Mouse (Mus musculus) embryo, embryonic 10 days (tissue): Measurements from ENCODE around the gene Pa2g4.
"Not testable (repeated sequence)": the region's sequence is repeated elsewhere in the genome, so short reads cannot be mapped to it uniquely, and the experiment has no call there.

Experiments
- DNase-seq: peaks from one replicate; pipeline ENCODE4 v3.0.0-alpha.2; 2015; ENCODE audit warnings: low spot score

Pa2g4 gene

DNA sequence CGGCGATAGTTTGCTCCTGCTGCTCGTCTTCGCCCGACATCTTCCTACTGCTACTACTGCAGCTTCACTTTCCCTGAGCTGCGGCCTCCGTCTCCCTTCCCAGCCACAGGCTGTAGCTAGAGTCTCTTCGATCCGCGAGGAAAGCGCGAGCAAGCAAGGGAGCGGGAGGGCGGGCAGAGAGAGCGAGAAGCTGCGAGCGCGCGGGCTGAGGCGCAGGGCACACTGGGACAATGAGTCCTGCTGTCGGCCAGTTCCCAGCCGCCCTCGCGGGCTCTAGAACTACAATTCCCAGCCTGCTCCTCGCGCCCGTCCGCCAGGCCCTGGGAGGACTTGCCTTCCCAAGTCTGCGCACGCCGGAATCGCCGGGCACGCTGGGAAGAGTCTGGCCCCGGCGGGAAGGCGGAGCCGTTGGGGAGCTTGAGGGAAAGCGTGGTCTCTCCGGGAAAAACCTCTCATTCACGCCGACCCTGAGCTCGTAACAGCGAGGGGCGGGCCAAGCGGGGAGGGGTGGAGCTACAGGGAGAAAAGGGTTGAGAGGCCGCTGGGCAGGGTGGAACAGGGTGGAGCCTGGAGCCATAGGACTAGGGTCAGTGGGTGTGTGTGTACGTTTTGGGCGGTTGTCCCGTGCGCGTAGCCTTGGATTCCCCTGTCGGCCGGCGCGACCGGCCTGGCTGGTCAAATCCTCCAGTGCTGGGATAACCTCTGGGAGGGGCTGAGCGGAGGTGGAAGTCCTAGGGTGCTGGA is at the start of gene Pa2g4:
Pa2g4 (minus strand) TSS at position 200 of the 744 bp plus-strand sequence.
- peak; percentile 99 for DNase-seq

- DNase-seq = no peak
Observed at GRCm38 (mm10) chr10:128614934-128615333, 49.1 kb upstream of the Pa2g4 start.

DNA sequence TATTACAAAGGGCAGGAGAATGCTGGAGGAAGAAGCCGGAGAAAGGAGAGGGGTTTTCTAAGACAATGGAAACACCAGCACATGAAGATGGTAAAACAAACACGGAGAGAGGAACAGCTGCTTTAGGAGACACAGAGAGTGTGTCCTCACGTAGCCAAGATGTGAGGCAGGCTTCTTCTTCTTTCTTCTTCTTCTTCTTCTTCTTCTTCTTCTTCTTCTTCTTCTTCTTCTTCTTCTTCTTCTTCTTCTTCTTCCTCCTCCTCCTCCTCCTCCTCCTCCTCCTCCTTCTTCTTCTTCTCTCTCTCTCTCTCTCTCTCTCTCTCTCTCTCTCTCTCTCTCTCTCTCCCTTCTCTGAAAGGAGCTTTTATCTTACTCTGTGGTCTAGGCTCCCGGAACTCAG is 48.0 kb upstream of the Pa2g4 start:
- DNase-seq = not testable (repeated sequence)

- no peak for DNase-seq
Observed at GRCm38 (mm10) chr10:128613154-128613440, 47.3 kb upstream of the Pa2g4 start.

GRCm38 (mm10) chr10:128612433-128613153 is 46.8 kb upstream of the Pa2g4 start:
- DNase-seq = peak; percentile 93

DNA sequence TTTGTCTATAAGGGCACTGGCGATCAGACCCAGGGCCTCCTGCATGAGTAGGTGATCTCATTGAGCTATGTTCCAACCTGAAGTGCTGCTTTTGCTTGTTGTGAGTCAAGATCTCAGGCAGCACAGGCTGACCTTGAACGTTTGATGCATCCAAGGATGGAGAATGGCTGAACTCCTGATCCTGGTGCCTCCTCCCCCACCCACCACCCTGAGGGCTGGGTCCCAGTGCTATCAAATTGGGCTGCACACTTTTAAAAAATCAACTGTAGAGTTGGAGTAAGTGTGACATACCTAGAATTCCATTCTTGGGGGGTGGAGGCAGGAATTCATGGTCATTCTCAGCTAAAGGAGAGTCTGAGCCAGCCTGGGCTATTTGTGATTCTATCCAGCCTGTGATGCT is 40.7 kb upstream of the Pa2g4 start:
- no peak for DNase-seq

DNA sequence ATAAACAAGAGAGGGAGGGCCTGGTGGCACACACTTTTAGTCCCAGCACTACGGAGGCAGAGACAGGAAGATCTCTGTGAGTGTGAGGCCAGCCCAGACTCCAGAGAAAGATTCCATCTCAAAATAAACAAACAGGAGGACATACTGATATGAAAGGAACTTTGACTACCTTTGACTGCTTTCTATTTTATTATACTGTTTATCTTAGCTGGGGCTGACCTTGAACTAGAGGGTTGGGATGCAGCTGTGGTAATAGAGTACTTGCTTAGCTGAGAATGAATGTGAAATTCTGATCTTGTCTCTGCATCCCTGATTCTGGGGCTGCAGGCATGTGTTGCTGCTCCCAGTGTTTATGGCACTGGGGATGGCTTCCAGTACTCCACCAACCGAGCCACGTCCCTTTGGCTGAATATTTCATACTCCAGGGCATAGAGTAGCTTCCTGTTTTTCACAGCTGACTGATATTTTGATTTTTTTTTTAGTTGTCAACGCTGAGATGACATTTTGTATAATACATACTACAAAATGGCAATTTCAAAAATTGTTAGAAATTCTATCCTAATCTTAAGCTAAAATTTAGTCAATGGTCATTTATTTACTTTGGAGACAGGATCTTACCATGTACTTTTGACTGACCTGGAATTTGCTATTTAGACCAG is 36.8 kb upstream of the Pa2g4 start:
- no peak for DNase-seq

DNA sequence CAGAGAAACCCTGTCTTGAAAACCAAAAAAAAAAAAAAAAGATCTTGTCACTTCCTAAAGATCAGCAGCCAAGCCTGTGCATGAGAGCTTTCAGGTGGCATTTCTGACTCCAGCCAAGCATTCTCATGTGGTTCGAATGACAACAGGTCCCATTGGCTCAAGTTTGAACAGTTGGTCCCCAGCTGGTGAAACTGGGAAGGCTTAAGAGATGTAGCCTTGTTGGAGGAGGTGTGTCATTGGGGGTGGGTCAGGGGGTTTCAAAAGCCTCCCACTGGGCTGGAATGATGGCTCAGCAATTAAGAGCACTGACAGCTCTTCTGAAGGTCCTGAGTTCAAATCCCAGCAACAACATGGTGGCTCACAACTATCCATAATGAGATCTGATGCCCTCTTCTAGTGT is 35.7 kb upstream of the Pa2g4 start:
- DNase-seq = no peak

DNA sequence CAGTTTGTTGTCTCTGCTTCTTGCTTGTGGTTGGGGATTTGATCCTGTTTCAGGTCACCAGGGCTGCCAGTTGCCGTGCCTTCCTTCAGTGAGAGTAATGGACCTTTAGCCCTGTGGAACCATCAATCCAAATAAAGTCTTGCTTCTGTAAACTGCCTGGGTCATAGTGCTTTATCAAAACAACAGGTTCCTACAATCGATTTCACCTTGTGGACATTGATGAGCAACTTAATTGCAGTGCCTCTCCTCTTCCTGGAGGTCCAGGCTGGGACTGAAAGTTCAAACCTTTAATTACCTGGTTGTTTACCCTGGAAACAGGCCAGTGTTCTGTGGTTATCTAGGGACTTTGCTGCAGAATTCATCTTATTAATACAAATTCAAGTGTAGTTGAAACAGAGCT is 32.7 kb upstream of the Pa2g4 start:
- DNase-seq = no peak

- no peak for DNase-seq
Observed at GRCm38 (mm10) chr10:128592797-128593196, 27.0 kb upstream of the Pa2g4 start.

DNA sequence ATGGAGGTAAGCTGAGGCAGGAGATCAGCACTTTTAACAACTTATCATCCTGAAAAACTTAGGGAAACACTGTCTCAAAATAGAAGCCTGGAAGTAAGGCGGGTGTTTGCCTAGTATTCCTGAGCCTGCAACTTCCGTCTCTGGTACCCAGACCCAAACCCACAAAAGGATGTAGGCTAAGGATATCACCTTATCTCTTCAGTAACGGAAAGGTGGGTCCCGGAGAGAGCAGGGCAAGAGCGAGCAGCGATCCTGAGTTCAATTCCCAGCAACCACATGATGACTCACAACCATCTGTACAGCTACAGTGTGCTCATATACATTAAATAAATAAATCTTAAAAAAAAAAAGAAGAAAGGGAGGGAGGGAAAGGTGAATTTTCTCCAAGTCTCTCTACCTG is 25.6 kb upstream of the Pa2g4 start:
- no peak for DNase-seq

GRCm38 (mm10) chr10:128590193-128590690 is 24.5 kb upstream of the Pa2g4 start:
- DNase-seq = peak; percentile 87

GRCm38 (mm10) chr10:128589464-128590192 is 23.8 kb upstream of the Pa2g4 start, which contains the start of gene Erbb3:
Erbb3 (minus strand) TSS chr10:128589652.
- peak; percentile 74 for DNase-seq

- peak; percentile 23 for DNase-seq
Observed at GRCm38 (mm10) chr10:128588775-128589463, 23.1 kb upstream of the Pa2g4 start.

GRCm38 (mm10) chr10:128588136-128588535 is 22.3 kb upstream of the Pa2g4 start:
- DNase-seq = peak; percentile 16

- DNase-seq = no peak
Observed at GRCm38 (mm10) chr10:128587697-128588096, 21.9 kb upstream of the Pa2g4 start.

DNA sequence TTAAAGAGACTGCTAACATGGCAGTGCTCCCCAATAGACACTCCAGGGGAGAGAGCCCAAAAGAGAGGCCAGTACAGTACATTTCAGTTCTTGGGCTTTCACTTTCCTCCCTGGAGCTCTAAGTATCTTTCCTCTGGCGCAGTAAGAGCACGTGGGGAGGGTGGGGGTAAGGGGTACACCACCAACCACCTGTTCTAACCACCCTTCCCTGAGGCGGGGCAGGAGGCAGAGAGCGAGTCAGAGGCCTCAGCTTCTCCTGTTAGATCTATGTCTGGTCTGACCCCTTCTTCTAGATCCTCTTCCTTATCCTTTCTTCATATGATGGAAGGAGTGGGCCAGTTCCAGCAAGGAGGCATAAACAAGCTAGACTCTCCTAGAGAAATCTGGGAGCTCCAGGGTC is 21.3 kb upstream of the Pa2g4 start:
- no peak for DNase-seq

GRCm38 (mm10) chr10:128586546-128586945 is 20.8 kb upstream of the Pa2g4 start:
- DNase-seq = no peak

GRCm38 (mm10) chr10:128584386-128584785 is 18.6 kb upstream of the Pa2g4 start:
- peak; percentile 37 for DNase-seq

DNA sequence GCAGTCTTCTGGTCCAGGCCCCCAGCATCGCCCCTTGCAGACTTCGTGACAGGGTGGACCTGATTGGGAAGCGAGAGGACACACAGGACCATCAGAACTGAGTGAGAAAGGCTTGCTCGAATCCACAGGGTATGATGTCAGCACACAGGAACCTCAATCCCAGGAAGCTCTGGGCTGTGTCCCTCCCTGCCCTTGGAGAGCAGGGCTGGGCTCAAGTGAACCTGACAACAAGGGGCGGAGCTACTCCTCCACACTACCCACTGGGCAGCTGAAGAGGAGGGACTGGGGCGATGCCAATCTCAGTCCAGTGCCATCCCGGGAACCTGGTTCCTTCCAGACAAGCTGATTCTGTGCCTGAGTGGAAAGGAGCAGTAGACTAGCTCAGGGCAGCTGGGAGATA is 17.9 kb upstream of the Pa2g4 start:
- peak; percentile 21 for DNase-seq

- no peak for DNase-seq
Observed at GRCm38 (mm10) chr10:128579731-128580130, 13.9 kb upstream of the Pa2g4 start.

GRCm38 (mm10) chr10:128579298-128579697 is 13.5 kb upstream of the Pa2g4 start:
- no peak for DNase-seq
